Mouse (Mus musculus): ENCODE data around the gene Slc10a6.
A peak's percentile ranks its signal among the peaks of the same experiment; 100 is the strongest.

Slc10a6 gene

DNA sequence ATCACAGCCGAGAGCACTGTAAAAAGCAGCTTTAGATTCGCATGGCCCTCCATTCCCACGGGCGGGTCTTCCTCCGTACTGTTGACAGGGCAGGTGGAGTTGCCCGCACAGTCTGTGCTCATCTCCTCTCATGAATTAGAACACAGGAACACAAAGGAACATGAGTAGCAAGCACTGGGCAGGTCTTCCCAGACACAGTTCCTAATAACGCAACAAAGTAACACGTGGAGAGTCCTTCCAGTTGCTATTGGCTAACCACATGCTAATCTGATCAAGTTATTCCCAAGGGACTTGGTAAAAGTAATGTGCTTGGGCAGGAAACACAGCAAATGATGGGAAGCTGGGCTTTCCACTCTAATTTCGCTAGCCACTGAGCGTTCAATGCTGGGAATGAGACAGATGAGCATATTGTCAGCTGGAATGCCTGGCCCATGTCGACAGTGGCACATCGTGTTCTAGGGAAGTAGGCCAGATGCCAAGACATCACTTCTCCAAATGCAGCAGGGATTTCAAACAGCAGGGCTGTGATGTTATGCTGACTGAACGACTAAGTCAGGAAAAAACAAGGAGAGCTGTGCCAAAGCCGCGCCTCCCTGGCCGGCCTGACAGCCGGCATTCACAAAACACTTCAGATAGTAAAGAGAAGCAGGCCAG, at the start of gene Slc10a6:
Gene Slc10a6 (minus strand): TSS at position 293 of the 654 bp plus-strand sequence.
- peak; percentile 38 to 44 for DNase-seq

DNA sequence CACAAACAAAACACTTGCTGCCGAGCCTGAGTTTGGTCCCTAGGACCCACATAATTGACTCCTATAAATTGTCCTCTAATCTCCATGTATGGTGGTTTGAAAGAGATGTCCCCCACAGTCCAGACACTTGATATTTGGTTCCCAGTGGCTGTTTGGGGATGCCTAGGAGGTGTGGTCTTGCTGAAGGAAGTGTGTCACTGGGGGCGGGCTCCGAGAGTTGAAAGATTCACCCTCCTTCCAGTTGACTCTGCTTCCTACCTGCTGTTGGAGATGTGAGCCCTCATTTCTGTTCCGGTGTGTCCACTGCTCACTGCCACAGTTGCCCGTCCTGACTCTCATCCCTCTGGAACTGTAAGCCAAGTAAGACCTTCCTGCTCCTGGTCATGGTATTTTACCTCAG, 49.8 kb upstream of the Slc10a6 start:
- no peak for DNase-seq

GRCm38 (mm10) chr5:103677894-103678293, 48.7 kb upstream of the Slc10a6 start:
- no peak for DNase-seq

DNA sequence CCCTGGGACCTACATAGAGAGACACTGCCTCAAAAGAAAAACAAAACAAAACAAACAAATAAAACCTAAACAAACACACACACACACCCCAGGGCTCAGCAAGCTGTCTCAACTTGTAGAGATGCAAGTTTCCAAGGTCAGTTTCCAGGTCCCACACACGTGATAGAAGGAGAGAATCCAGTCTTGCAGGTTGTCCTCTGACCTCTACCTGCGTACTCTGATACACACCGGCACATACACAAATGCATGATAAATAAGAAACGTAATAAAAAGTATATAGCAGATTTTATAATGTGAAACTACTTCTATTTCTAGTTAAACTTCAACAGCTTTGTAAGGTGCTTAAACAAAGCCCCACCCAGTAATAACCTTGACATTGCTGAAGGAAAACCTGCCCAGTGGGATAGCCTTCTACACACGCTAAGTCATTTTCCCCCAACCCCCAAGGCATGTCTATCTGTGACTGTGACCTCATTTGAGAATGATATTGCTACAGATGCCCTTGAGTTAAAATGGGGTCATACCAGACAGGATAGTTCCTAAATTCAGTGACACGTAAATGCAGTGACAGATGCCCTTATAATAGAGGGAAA, 47.2 kb upstream of the Slc10a6 start:
- DNase-seq = no peak

GRCm38 (mm10) chr5:103674482-103674881, 45.3 kb upstream of the Slc10a6 start:
- no peak for DNase-seq

- DNase-seq = no peak
Observed at GRCm38 (mm10) chr5:103673611-103674010, 44.4 kb upstream of the Slc10a6 start.

- no peak for DNase-seq
Observed at GRCm38 (mm10) chr5:103671858-103672257, 42.7 kb upstream of the Slc10a6 start.

GRCm38 (mm10) chr5:103665876-103666275, 36.7 kb upstream of the Slc10a6 start:
- no peak for DNase-seq

GRCm38 (mm10) chr5:103664932-103665331, 35.7 kb upstream of the Slc10a6 start:
- no peak for DNase-seq

DNA sequence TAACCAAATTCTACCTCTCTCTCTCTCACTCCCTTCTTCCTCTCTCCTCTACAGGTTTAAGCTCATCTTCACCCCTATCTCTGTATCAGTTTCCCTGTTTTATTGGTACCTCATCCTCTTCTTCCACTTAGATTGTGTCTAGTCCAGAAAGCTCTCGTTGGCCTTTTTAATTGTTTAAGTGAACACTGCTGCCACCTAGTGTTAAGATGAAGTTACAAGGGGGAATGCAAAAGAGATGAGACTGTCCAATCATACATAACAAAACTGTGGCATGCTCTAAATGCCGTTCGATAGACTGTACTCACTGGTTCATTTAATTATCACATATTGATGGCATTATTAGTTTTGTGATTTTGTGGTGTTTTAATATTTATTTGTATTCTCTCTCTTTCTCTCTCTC, 30.4 kb upstream of the Slc10a6 start:
- peak; percentile 52 to 67 for DNase-seq

DNA sequence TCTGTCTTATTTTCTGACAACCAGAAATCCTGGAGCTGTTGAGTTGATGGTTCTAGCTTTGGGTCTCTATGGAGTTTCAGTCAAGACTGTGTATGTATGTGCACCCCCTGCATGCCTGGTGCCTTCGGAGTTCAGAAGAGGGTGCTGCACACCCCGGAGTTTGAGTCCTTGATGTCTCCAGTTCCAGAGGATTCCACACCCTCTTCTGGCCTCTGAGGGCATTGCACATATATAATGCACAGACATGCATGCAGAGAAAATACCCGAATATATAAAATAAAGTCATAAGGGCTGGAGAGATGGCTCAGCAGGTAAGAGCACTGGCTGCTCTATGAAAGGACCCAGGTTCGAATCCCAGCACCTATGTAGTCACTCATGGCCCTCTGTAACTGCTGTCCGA, 29.7 kb upstream of the Slc10a6 start:
- DNase-seq = peak; percentile 22 to 39

- DNase-seq = peak; percentile 74 to 86
Observed at GRCm38 (mm10) chr5:103655346-103656118, 26.3 kb upstream of the Slc10a6 start, which contains the start of gene 1700016H13Rik. 1700016H13Rik (minus strand) TSS chr5:103656010.

GRCm38 (mm10) chr5:103654780-103655179, 25.6 kb upstream of the Slc10a6 start:
- no peak for DNase-seq

- DNase-seq = peak; percentile 42 to 67
Observed at GRCm38 (mm10) chr5:103654225-103654624, 25.0 kb upstream of the Slc10a6 start.

- DNase-seq = no peak
Observed at GRCm38 (mm10) chr5:103647320-103647719, 18.1 kb upstream of the Slc10a6 start.

- DNase-seq = no peak
Observed at GRCm38 (mm10) chr5:103644167-103644566, 15.0 kb upstream of the Slc10a6 start.

DNA sequence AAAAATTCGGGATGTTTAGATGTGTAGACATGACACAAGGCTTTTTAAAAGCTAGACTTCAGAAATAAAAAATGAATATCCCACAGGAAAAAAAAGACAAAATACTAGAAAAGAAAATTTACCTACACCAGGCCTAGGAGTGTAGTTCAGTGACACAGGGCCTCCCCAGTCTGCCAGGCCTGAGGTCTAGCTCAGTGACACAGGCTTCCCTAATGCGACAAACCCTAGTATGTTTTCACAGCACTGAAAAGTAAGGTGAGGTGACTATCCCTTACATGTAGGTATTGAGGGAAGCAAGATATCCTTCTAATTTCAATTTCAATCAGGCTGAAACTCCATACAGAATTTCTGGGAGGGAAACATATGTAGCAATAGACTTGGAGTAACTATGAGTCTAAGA, 8.0 kb upstream of the Slc10a6 start:
- no peak for DNase-seq

GRCm38 (mm10) chr5:103629854-103630580, 814 bp upstream of the Slc10a6 start:
- DNase-seq = no peak

- no peak for DNase-seq
Observed at GRCm38 (mm10) chr5:103628499-103628898, 704 bp downstream of the Slc10a6 start.

DNA sequence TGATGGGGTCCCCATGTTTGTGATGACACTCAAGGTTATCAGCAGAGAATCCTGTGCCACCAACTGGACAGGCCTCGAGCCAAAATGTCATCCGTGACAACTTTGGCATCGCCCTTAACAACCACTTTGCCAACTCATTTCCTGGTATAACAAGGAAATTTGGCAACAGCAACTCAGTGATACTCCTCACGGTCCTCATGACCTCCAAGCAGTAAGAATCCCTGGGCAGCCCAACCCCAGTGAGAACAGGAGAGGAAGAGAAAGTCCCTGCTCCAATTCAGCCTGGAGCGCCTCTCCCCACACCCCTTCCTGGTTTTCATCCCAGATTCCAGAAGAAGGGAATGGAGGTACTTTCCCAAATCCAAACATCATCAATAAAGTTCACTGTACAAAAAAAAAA, 4.4 kb downstream of the Slc10a6 start:
- DNase-seq = no peak

DNA sequence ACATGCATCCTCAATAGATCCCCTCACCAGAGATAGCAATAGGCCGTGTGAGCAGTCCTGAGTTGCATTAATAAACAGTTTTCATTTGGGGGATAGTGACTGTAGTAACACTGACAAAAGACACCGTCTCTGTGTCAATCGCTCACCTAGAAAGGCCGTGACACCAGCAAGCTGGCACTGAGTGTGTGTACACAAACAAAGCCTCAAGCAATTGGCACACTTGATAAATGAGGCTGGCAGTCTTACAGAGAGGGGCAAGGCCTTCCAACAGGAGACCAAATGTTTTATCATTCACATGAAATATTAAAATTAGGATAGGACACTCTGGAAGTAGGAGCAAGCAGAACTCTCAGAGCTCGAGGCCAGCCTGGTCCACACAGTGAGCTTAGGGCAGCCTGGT, 6.9 kb downstream of the Slc10a6 start:
- DNase-seq = no peak

GRCm38 (mm10) chr5:103620301-103620973, 8.8 kb downstream of the Slc10a6 start:
- DNase-seq = no peak

- no peak for DNase-seq
Observed at GRCm38 (mm10) chr5:103617191-103617590, 12.0 kb downstream of the Slc10a6 start.
